Mouse (Mus musculus) MEL (cell line): Measurements from ENCODE around the gene Mip. TPM values are rescaled to one million over a fixed set of nuclear protein-coding genes. Genes with fewer than 3 reads are reported as not detected.

Experiments used
- DNase-seq: peaks from one replicate; pipeline ENCODE4 v3.0.0; 2011; ENCODE audit warnings: low read depth, low spot score
- H3K27ac ChIP-seq: 2 replicates; pipeline ENCODE4 v1.5.1; 2012; ENCODE audit warnings: low read depth, mild to moderate bottlenecking, control low read depth, low read length, moderate library complexity; ENCODE audit not compliant: control insufficient read depth
- H3K27me3 ChIP-seq, 2 experiments: fragments of 150-350 bp in 1 of 2; sonication (generic) in 1 of 2; 2 replicates each; pipeline ENCODE4 v1.6.1; 2012; ENCODE audit warnings: low read length in 2 of 2, mild to moderate bottlenecking in 2 of 2, improper control_type of control experiment in 1 of 2, moderate library complexity in 1 of 2; ENCODE audit not compliant: insufficient read depth in 2 of 2, control insufficient read depth in 1 of 2
- H3K36me3 ChIP-seq, 2 experiments: 2 replicates each; pipeline ENCODE4 v1.6.1; 2012 to 2014; ENCODE audit warnings: low read length in 2 of 2, improper control_type of control experiment in 1 of 2, inconsistent platforms in 1 of 2, mild to moderate bottlenecking in 1 of 2; ENCODE audit not compliant: insufficient read depth in 2 of 2, control insufficient read depth in 1 of 2
- H3K4me1 ChIP-seq, 2 experiments: fragments of 150-350 bp in 1 of 2; sonication (generic) in 1 of 2; 2 replicates each; pipeline ENCODE4 v1.6.1; 2012; ENCODE audit warnings: low read length in 2 of 2, improper control_type of control experiment in 1 of 2, mild to moderate bottlenecking in 1 of 2; ENCODE audit not compliant: insufficient read depth in 2 of 2, control insufficient read depth in 1 of 2
- H3K4me3 ChIP-seq, 2 experiments: fragments of 150-350 bp in 1 of 2; sonication (generic) in 1 of 2; 2 replicates each; pipeline ENCODE4 v1.5.1; 2012; ENCODE audit warnings: low read depth in 2 of 2, low read length in 2 of 2, mild to moderate bottlenecking in 2 of 2, moderate library complexity in 2 of 2, control low read depth in 1 of 2, improper control_type of control experiment in 1 of 2; ENCODE audit not compliant: control insufficient read depth in 1 of 2, insufficient read depth in 1 of 2
- H3K79me2 ChIP-seq: 2 replicates; pipeline ENCODE4 v1.6.1; 2012; ENCODE audit warnings: mild to moderate bottlenecking, low read length, moderate library complexity; ENCODE audit not compliant: control insufficient read depth, poor library complexity, insufficient read depth
- H3K9ac ChIP-seq: 2 replicates; pipeline ENCODE4 v1.6.1; 2012; ENCODE audit warnings: low read depth, mild to moderate bottlenecking, control low read depth, low read length, moderate library complexity; ENCODE audit not compliant: control insufficient read depth, poor library complexity, severe bottlenecking
- H3K9me3 ChIP-seq: fragments of 150-350 bp; sonication (generic); replicated peaks from 2 replicates; pipeline ENCODE4 v1.6.1; 2012; ENCODE audit warnings: mild to moderate bottlenecking, low read length, improper control_type of control experiment, moderate library complexity; ENCODE audit not compliant: insufficient read depth
- BHLHE40 ChIP-seq: IDR thresholded peaks from 2 replicates; pipeline ENCODE4 v1.6.1; 2012; ENCODE audit warnings: low read depth, mild to moderate bottlenecking, inconsistent platforms, low read length, improper control_type of control experiment, borderline replicate concordance
- CHD1 ChIP-seq: IDR thresholded peaks from 2 replicates; pipeline ENCODE4 v1.6.1; 2012; ENCODE audit warnings: low read depth, mild to moderate bottlenecking, inconsistent platforms, low read length, improper control_type of control experiment
- CHD2 ChIP-seq: IDR thresholded peaks from 2 replicates; pipeline ENCODE4 v1.6.1; 2011; ENCODE audit warnings: low read length, improper control_type of control experiment
- E2F4 ChIP-seq: IDR thresholded peaks from 2 replicates; pipeline ENCODE4 v1.6.1; 2011; ENCODE audit warnings: low read depth, low read length, improper control_type of control experiment, borderline replicate concordance
- ELF1 ChIP-seq: IDR thresholded peaks from 2 replicates; pipeline ENCODE4 v1.6.1; 2014; ENCODE audit warnings: low read depth, mild to moderate bottlenecking, inconsistent platforms, low read length, improper control_type of control experiment, moderate library complexity
- GABPA ChIP-seq: IDR thresholded peaks from 2 replicates; pipeline ENCODE4 v1.6.1; 2012; ENCODE audit warnings: low read depth, mild to moderate bottlenecking, inconsistent platforms, low read length, improper control_type of control experiment, moderate library complexity
- JUND ChIP-seq: IDR thresholded peaks from 2 replicates; pipeline ENCODE4 v1.6.1; 2011; ENCODE audit warnings: low read depth, mild to moderate bottlenecking, improper control_type of control experiment, low read length
- MAX ChIP-seq: IDR thresholded peaks from 2 replicates; pipeline ENCODE4 v1.6.1; 2011; ENCODE audit warnings: low read length, improper control_type of control experiment
- MEF2A ChIP-seq: IDR thresholded peaks from 2 replicates; pipeline ENCODE4 v1.6.1; 2014; ENCODE audit warnings: low read depth, mild to moderate bottlenecking, inconsistent platforms, low read length, improper control_type of control experiment; ENCODE audit not compliant: poor library complexity, insufficient replicate concordance, severe bottlenecking; ENCODE audit errors: extremely low read depth
- NELFE ChIP-seq: IDR thresholded peaks from 2 replicates; pipeline ENCODE4 v1.6.1; 2011; ENCODE audit warnings: low read depth, low read length, improper control_type of control experiment
- POLR2A ChIP-seq, 2 experiments: IDR thresholded peaks; 2 replicates each; pipeline ENCODE4 v1.6.1; 2011 to 2012; ENCODE audit warnings: low read length in 2 of 2, mild to moderate bottlenecking in 2 of 2, control low read depth in 1 of 2, improper control_type of control experiment in 1 of 2, low read depth in 1 of 2, moderate library complexity in 1 of 2; ENCODE audit not compliant: control insufficient read depth in 1 of 2, insufficient read depth in 1 of 2, poor library complexity in 1 of 2
- POLR2AphosphoS5 ChIP-seq: IDR thresholded peaks from 2 replicates; pipeline ENCODE4 v1.6.1; 2012; ENCODE audit warnings: low read depth, borderline replicate concordance, mild to moderate bottlenecking, inconsistent platforms, low read length, moderate library complexity, mixed read lengths
- RAD21 ChIP-seq: IDR thresholded peaks from 2 replicates; pipeline ENCODE4 v1.6.1; 2011; ENCODE audit warnings: mild to moderate bottlenecking, low read depth, low read length, improper control_type of control experiment
- SIN3A ChIP-seq: IDR thresholded peaks from 2 replicates; pipeline ENCODE4 v1.6.1; 2012; ENCODE audit warnings: low read length, improper control_type of control experiment, inconsistent platforms
- USF1 ChIP-seq: IDR thresholded peaks from 2 replicates; pipeline ENCODE4 v1.6.1; 2014; ENCODE audit warnings: low read depth, mild to moderate bottlenecking, inconsistent platforms, low read length, improper control_type of control experiment, moderate library complexity
- USF2 ChIP-seq, 2 experiments: IDR thresholded peaks; 2 replicates each; pipeline ENCODE4 v1.6.1; 2011 to 2012; ENCODE audit warnings: improper control_type of control experiment in 2 of 2, low read length in 2 of 2, borderline replicate concordance in 1 of 2, inconsistent platforms in 1 of 2, low read depth in 1 of 2, mild to moderate bottlenecking in 1 of 2; ENCODE audit not compliant: insufficient read depth in 1 of 2
- ZNF384 ChIP-seq: IDR thresholded peaks from 2 replicates; pipeline ENCODE4 v1.6.1; 2012; ENCODE audit warnings: low read depth, mild to moderate bottlenecking, inconsistent platforms, low read length, improper control_type of control experiment
- polyA plus RNA-seq, 2 experiments: library from polyadenylated mRNA; stranded (reverse) in 1 of 2; unstranded in 1 of 2; fragments of >175 nt in 1 of 2; fragments of >200 nt in 1 of 2; gene quantifications; 2 replicates each; pipeline versions ENCODE4 v1.2.1 to v1.2.4; 2012; ENCODE audit warnings: low replicate concordance in 2 of 2, low read depth in 1 of 2; ENCODE audit not compliant: insufficient read length in 2 of 2, insufficient read depth in 1 of 2, missing spikeins in 1 of 2
- total RNA-seq: library from RNA; depleted of rRNA; stranded (reverse); fragments of 300-350 nt; gene quantifications from 2 replicates; pipeline ENCODE4 v1.2.3, GENCODE M21; 2012

Mip gene
- total and polyA plus RNA-seq, 3 experiments = 0.04 TPM; not detected in 2

DNA sequence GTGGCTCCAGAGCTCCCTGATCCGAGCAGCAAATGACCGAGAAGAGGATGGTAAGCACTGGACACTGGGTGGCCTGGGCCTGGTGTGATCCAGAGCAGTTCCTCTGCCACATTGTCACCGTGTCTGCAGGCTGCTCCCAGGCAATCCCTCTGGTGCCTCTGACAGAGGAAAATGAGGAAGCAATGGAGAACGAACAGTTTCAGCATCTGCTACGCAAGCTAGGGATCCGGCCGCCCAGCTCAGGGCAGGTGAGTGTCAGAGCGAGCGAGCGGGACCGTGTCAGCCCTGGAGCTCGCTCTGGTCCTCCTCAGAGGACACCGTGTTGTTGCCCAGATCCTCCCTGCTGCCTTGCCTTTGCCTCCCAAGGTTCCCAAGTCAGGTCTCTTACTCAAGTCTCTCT lies 24.9 kb downstream of the Mip start:
- Histone ChIP-seq H3K4me1 (no peaks in the 10 kb centered on the region), H3K79me2 (no peaks in the 10 kb centered on the region), H3K9me3 (no peaks in the 10 kb centered on the region), H3K27me3 (no peaks in the 10 kb centered on the region), H3K36me3 (peaks cover 0 to 5% of the 10 kb centered on the region in 2 experiments; a peak in 2 of 4 replicates), H3K4me3 (no peak overlapping the region), H3K9ac (no peak overlapping the region), H3K27ac (no peak overlapping the region)
- no peak for TF ChIP-seq SIN3A
- TF ChIP-seq E2F4 = no peak
- no peak for TF ChIP-seq RAD21
- TF ChIP-seq POLR2AphosphoS5 = no peak
- TF ChIP-seq BHLHE40 = no peak
- TF ChIP-seq CHD1 = no peak
- TF ChIP-seq USF1 = no peak
- TF ChIP-seq USF2 (IDR thresholded peaks at IDR 0.05; ENCODE audit: borderline replicate concordance in 1 of 2, insufficient read depth in 1 of 2, low read depth in 1 of 2, low read length in 2 of 2) = no peak
- TF ChIP-seq CHD2 = no peak
- DNase-seq = no peak

- H3K27me3 ChIP-seq = no peaks in the 10 kb centered on the region
- no peak for TF ChIP-seq SIN3A
- TF ChIP-seq USF1 = no peak
- TF ChIP-seq ELF1 = no peak
- TF ChIP-seq GABPA = no peak
- TF ChIP-seq NELFE = no peak
- TF ChIP-seq MAX = no peak
- TF ChIP-seq MEF2A = no peak
- no peak for TF ChIP-seq JUND
- no peak for TF ChIP-seq ZNF384
- no peak for TF ChIP-seq CHD2
- TF ChIP-seq POLR2A (IDR thresholded peaks at IDR 0.05; ENCODE audit: control insufficient read depth in 1 of 2, insufficient read depth in 1 of 2, low read depth in 1 of 2, low read length in 2 of 2, poor library complexity in 1 of 2) = no peak
- no peak for TF ChIP-seq BHLHE40
- H3K36me3 ChIP-seq = peaks cover 0 to 5% of the 10 kb centered on the region in 2 experiments; a peak in 3 of 4 replicates
- DNase-seq = no peak
- H3K27ac ChIP-seq = no peak within 1 kb of the TSS
- no peak within 1 kb of the TSS for H3K9ac ChIP-seq
- H3K9me3 ChIP-seq = no peaks in the 10 kb centered on the region
- peaks cover 0 to 2% of the 10 kb centered on the region in 2 experiments; a peak in 1 of 4 replicates for H3K4me1 ChIP-seq
- no peaks in the 10 kb centered on the region for H3K79me2 ChIP-seq
- H3K4me3 ChIP-seq = no peak within 1 kb of the TSS
Measured at GRCm38 (mm10) chr10:128253677-128254255, 28.1 kb downstream of the Mip start, which contains the start of gene Apon. Gene Apon, plus strand, starts transcription at chr10:128254096.
